Mouse (Mus musculus) heart, adult 2 months (tissue): Measurements from ENCODE around the gene Aph1c.

ENCODE experiments used
- CTCF ChIP-seq: fragments of 200-600 bp; IDR thresholded peaks from 2 replicates; pipeline ENCODE4 v1.8.1; 2022; ENCODE audit warnings: antibody characterized with exemption, mild to moderate bottlenecking, moderate library complexity
- POLR2A ChIP-seq: fragments of 200-500 bp; IDR thresholded peaks from 2 replicates; pipeline ENCODE4 v1.6.1; 2011; ENCODE audit warnings: mild to moderate bottlenecking, low read depth, low read length, control low read depth; ENCODE audit not compliant: insufficient read depth

- TF ChIP-seq CTCF (0 out of 2 replicates have a peak, but pooled peaks have one; percentile 2), POLR2A (peak; percentile 74)
These were observed 38.8 kb downstream of the Aph1c start, which contains the start of gene Aph1b for GRCm38 (mm10) chr9:66795464-66796324.
